Mouse (Mus musculus): Measurements from ENCODE around the gene Trabd2b.
A peak's percentile ranks its signal among the peaks of the same experiment; 100 is the strongest.

The Trabd2b gene

GRCm38 (mm10) chr4:114453101-114453500, 46.6 kb downstream of the Trabd2b start:
- DNase-seq, result no peak

GRCm38 (mm10) chr4:114454016-114454415, 47.5 kb downstream of the Trabd2b start:
- DNase-seq, result no peak

- no peak for DNase-seq
These were observed 48.1 kb downstream of the Trabd2b start for GRCm38 (mm10) chr4:114454495-114455186.

DNA sequence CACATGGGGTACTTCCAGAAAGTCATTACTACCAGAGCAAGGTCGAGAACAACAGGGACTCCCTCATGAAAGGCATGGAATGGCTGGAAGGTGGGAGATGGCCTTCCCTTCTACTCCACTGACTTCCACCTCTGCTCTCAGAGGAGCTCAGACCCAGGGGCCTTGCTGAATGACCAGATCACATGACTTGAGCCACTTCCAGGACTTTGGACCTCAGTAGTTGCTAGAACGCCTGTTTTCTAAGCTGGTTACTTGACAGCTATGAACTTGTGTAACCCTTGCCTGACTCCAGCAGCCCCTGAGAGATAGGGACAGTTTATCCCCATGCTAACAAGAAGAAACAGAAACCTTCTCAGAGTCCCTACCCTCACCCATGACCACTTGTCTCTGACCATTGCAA, 50.6 kb downstream of the Trabd2b start:
- DNase-seq, result no peak

- peak; percentile 17 for DNase-seq
These were observed 53.1 kb downstream of the Trabd2b start for GRCm38 (mm10) chr4:114459591-114459990.

- no peak for DNase-seq
These were observed 53.9 kb downstream of the Trabd2b start for GRCm38 (mm10) chr4:114460401-114460800.

- no peak for DNase-seq
These were observed 54.6 kb downstream of the Trabd2b start for GRCm38 (mm10) chr4:114461093-114461492.

- DNase-seq, result no peak
These were observed 59.1 kb downstream of the Trabd2b start for GRCm38 (mm10) chr4:114465641-114466040.

DNA sequence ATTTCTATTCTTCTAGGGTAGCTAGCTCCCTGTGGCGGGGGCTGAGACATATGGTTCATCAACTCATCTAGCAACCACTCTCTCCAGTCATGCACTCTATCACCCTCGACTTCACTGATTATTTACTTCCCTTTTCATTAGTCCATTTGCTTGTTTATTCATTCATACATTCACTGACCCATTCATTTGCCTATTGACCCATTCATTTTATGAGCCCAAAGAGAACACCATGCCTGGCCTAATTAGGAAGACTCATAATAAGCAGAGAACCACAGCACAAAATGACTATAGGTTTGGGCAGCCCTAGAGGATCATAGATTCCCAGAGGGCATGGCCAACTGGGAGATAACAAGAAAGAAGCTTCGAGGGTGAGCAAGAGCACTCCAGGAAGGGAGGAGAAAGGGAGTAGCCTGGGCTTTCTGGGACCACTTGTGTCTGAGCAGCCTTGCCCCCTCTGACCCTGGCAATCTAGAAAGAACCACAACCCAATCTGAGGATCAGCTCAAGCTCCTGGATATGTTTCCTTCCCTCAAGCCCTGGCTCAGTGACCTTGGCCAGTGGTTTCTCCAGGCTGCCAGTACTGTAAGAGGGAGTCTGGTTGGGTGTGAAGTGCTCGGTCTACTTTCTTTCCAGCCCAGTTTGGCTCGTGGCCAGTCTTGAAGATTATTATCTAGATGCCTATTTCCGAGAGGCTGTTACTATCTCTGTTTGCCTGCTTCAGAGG, 61.0 kb downstream of the Trabd2b start:
- no peak for DNase-seq

DNA sequence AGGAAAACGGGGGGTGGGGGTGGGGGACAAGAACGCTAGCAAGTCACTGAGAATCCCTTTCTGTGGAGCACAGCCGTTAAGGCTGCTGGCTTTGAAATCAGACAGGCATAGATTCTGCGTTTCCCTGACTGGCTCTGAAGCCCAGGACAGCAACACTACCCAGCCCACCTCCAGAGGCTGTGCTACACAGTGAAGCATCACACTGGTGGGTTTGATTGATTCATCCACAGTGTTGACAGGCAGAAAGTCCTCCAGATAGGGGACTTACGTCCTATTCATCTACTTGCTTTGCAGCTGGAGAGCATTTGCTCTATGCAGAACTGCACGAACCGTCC, 61.5 kb downstream of the Trabd2b start:
- no peak for DNase-seq

GRCm38 (mm10) chr4:114469881-114470280, 63.4 kb downstream of the Trabd2b start:
- no peak for DNase-seq

GRCm38 (mm10) chr4:114472143-114472542, 65.6 kb downstream of the Trabd2b start:
- DNase-seq, result no peak

- DNase-seq, result no peak
These were observed 69.8 kb downstream of the Trabd2b start for GRCm38 (mm10) chr4:114476316-114476715.

- no peak for DNase-seq
These were observed 70.7 kb downstream of the Trabd2b start for GRCm38 (mm10) chr4:114477082-114477771.

- DNase-seq, result no peak
These were observed 75.0 kb downstream of the Trabd2b start for GRCm38 (mm10) chr4:114481518-114481917.

DNA sequence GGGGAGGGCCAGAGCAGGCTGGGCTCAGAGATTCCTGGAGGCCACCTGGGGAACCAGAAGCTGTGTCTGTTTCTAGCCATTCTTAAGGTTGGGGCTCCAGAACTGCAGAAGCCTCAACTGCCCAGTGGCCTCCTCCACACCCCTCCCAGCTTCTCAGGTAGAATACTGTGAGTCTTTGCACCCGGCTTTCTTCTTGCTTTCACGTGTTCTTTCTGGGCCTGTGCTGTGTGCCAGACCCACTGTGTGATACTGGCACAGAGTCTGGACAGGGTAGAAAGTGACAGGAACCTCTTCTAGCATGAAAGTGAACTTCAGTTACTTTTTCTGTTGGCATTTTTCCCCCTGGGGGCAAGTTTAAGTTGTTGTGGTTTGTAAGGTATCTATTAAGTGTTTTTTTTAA, 77.6 kb downstream of the Trabd2b start:
- no peak for DNase-seq

- DNase-seq, result no peak
These were observed 79.5 kb downstream of the Trabd2b start for GRCm38 (mm10) chr4:114485996-114486395.

DNA sequence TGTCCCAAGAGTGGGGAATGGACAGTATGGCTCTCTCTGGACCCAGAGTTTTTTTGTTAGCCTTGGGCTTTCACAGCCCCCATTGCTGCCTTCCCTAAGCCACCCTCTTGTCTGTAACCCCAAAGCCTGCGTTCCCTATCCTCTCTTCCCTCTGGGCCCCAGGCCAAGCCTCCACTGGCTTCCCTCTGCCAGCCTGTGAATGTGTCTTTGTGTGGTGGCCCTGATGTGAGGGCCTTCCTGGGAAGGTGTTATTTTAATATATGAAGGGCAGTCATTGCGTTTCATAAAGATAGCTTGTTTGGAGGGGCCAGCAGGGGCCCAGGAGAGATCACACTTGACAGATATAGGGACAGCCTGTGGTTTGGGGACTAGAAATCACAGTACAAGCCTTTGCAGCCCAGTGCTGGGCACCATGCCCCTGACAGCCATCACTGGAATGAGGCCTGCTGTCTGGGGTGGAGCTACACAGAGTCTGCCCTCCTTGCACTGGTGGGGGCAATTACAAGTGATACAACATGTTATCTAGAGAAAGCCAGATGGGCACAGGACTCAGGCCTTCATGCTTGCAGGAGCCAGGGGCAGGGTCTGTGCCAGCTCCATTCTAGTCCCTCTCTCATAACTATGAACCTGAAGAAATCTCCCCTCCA, 80.5 kb downstream of the Trabd2b start:
- DNase-seq, result no peak

- DNase-seq, result no peak
These were observed 81.2 kb downstream of the Trabd2b start for GRCm38 (mm10) chr4:114487701-114488100.

DNA sequence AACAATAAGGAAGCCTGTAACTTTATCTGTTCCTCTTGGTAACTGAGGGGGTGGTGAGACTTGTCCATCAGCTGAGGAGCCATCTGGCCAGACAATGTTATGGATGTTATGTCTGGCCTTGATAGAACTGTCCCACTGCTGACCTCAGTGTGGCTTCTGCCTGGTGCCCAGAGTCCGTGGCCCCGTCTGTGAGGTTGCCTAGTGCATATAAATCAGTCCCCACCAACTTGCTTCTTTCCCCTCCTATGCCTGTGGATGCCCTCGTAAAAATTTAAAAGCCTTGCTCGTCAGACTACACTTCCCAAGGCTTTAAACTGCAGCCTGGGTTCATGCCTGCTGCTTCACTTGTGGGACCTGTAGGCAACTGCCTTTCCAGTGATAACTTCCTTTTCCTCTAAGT, 85.6 kb downstream of the Trabd2b start:
- DNase-seq, result no peak

- no peak for DNase-seq
These were observed 87.5 kb downstream of the Trabd2b start for GRCm38 (mm10) chr4:114494035-114494434.

DNA sequence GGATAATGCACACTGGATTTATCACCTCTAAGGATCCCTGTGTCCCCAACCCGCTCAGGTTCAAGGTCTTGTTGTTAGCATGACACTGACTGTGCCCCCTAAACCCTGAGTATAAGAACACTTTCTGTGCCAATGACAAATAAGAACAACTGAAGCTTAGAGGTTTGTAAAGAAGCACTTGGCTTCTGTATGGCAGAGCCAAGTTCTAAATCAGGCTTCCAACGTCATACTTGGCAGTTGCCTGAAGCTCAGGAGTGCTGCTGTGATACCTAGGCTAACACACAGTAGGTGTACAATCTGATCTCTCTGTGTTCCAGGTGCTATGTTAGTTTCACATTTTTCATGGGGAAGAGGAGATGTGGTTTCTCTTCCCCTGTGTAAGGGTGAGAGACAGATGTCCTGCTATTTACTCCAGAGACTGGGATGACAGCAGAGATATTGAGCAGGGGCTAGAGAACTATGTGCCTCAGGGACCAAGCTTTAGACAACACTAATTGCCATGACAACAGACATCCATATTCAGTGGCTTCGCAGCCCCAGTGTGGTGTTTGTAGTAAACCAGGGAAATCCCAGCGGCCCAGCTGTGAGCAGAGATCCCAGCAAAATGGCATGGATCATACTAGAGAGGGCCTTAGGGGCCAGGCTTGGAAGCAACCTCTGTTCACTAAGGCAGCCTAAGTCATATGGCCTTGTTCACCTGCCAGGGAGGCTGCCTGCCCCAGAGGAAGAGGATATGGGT, 89.3 kb downstream of the Trabd2b start:
- DNase-seq, result no peak

- DNase-seq, result no peak
These were observed 93.1 kb downstream of the Trabd2b start for GRCm38 (mm10) chr4:114499650-114500049.

Data from cerebellum, adult 8-10 months (tissue).